Mouse (Mus musculus): ENCODE data around the gene Ndufb10.
A peak's percentile ranks its signal among the peaks of the same experiment; 100 is the strongest.

Ndufb10 gene

GRCm38 (mm10) chr17:24724184-24724583, at the start of gene Ndufb10:
TSS of gene Ndufb10 (minus strand) at chr17:24724478.
- peak; percentile 97 for DNase-seq

DNA sequence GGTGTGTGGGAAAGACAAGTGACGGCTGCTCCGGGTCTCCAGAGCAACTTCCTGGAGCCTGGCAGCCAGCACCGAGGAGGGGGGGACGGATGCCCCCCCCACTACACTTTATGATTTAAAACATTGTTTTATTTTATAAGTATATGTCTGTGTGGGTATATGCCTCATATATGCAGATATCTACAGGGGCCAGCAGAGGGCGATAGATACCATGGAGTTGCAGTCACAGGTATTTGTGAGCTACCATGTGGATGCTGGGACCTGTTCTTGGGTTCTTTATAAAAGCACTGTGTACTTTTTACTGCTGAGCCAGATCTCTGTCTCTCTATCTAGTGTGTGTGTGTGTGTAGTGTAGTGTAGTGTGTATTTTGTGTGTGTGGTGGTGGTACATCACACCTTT, 49.0 kb upstream of the Ndufb10 start:
- no peak for DNase-seq

- DNase-seq = no peak
These were observed 44.9 kb upstream of the Ndufb10 start for GRCm38 (mm10) chr17:24769146-24769545.

DNA sequence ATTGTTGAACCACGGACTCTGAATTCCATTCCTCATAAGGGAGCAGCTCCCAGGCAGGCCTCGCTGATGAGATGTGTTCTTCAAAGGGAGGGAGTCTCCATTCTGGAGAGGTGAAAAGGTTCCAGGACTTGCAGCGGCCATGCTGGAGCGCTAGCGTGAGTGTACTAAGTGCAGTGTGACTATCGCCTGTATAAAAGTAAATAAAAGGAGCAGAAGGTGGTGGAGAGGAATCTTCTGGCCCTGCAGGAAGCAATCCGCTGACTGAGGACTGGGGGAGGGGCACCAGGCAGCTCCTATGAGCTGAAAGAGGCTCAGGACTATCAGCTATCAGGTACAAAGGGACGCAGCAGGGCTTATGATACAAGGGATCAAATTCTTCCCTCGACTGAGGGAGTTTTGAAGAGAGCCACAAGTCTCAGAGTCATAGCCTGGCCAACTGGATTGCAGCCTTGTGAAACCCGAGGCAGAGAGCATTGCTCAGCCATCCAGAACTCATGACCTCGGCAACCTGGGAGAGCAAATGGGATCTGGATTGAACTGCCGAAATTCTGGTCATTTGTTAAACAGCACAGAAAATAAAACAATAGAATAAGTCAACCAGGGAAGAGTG, 42.1 kb upstream of the Ndufb10 start:
- no peak for DNase-seq

- DNase-seq = peak; percentile 54
These were observed 41.0 kb upstream of the Ndufb10 start for GRCm38 (mm10) chr17:24765016-24765905.

GRCm38 (mm10) chr17:24761121-24761520, 36.8 kb upstream of the Ndufb10 start:
- peak; percentile 51 for DNase-seq

DNA sequence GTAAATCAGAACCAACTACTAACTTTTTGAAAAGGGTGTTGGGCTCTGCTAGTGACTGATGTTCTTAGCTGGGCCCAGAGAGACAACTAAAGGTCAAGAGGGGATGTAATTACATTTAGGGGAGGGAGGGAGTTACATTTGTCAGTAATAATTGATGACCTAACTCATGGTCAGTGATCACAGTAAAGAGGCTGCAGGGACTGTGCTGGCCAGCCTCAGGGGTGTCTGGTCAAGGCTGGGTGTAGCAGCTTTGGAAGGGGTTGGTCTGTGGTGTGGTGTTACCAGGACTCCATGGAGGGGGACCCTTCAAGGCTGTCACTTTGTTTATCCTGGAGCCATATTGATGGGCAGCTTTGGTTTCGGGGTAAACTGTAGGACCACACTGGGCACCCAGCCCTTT, 33.1 kb upstream of the Ndufb10 start:
- DNase-seq = no peak

- DNase-seq = no peak
These were observed 28.4 kb upstream of the Ndufb10 start, which contains the start of gene Hs3st6 for GRCm38 (mm10) chr17:24752415-24753394. TSS of gene Hs3st6 (plus strand) at chr17:24752988.

DNA sequence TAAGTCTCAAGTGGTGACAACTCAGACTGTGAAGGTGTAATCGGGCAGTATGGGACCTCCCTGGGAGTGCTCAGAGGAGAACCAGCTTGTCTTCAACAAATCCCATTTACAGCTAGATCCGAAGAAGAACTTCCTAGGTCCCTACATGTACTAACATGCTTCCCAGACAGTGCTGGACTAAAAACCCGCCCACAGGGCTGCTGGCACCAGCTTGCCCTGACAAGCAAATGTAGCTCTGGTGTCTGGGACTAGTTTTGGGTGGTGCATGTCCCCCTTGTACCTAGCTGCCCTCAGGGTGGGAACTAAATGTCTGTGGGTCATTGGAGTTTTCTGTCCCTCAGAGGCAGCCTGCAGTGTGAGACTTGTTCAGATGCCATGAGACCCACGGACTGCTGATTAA, 27.2 kb upstream of the Ndufb10 start:
- no peak for DNase-seq

DNA sequence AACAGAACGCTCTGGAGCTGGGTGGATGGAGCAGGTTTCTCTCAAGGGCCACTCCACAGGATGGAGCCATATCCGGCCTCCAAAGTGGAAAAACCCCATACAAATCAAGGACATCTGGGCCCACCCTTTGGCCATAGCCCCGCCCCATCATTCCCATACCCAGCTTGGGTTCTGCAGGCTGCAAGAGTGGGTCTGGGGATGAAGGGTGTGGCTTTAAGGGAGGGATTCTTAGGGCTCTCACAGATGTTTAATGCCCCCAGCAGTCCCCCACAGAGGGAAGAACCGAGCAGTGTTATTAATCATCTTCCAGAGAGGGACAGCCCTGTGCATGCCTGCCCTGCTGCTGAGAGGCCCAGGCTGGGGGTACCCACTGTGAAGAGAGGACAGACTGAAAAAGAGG, 22.7 kb upstream of the Ndufb10 start:
- no peak for DNase-seq

DNA sequence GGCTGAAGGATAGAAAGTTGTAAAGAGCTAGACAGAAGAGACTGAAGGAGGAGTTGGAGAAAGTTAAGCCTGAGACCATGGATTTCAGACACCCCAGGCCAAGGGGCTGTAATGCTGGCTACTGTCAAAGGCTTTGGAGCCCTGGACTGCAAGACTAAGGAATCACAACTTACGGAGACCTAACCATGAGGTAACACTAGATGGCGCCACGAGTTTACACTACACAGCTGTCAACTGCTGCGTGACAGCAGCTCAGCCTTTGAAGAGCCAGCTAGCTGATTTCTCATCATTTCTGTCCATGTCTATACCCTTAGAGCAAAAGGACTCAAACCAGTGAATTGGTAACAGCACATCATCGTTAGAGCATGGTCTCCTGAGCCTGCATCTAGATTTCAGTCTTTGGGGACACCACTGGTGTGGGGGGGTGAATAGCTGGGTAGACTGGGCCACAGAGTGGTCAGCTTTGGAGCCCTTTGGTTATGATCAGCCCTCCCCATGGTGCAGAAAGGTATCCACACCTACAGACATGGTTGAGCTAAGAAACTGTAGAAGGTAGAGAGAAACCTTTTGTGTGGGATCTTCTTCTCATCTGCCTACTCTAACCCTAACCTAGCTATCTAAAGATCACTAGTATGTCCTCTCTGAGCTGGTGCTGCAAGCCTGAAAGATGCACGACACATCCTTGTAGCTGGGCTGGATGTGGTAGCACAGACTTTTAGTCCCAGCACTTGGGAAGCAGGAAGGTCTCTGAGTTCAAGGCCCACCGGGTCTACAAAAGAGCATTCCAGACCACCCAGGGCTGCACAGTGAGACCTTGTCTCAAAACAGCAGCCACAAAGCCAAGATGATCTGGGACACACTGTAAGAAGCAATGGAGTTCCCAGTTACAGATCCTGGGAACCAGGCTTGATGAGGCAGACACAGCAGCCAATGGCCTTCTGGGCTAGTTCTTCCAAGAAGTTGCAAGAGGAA, 21.5 kb upstream of the Ndufb10 start:
- peak; percentile 91 for DNase-seq

GRCm38 (mm10) chr17:24744381-24744780, 20.1 kb upstream of the Ndufb10 start:
- DNase-seq = no peak

GRCm38 (mm10) chr17:24743896-24744295, 19.6 kb upstream of the Ndufb10 start:
- no peak for DNase-seq

DNA sequence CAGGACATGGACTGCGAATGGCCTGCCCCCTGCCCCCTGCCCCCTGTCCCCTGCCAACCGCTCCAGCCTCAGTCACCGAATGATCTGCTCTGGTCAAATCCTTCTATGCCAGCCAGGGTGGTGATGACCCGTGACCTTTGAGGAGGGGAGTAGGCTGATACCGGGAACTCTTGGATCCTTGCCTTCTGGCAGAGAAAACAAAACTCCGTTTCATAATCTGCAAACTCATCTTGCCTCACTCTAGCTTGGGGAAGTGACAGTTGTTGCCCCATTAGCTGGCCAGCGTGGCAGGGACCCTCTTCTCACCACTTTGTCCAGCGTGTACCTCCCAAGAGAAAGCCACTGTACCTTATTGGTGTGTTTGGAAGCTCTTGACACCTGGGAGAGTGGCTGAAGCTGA, 18.0 kb upstream of the Ndufb10 start:
- no peak for DNase-seq

- DNase-seq = no peak
These were observed 15.6 kb upstream of the Ndufb10 start for GRCm38 (mm10) chr17:24739926-24740325.

DNA sequence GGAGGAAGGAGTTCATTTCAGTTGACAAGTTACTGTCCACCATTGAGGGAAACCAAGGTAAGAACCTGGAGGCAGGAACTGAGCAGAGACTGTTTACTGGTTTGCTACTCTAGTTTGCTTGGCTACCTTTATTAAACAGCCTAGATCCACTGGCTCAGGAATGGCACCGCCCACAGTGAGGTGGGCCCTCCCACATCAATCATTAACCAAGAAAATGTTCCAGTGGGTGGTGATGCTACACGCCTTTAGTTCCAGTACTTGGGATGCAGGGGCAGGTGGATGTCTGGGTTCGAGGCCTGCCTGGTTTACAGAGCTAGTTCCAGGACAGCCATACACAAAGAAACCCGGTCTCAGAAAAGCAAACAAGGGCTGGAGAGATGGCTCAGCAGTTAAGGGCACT, 14.0 kb upstream of the Ndufb10 start:
- DNase-seq = no peak

DNA sequence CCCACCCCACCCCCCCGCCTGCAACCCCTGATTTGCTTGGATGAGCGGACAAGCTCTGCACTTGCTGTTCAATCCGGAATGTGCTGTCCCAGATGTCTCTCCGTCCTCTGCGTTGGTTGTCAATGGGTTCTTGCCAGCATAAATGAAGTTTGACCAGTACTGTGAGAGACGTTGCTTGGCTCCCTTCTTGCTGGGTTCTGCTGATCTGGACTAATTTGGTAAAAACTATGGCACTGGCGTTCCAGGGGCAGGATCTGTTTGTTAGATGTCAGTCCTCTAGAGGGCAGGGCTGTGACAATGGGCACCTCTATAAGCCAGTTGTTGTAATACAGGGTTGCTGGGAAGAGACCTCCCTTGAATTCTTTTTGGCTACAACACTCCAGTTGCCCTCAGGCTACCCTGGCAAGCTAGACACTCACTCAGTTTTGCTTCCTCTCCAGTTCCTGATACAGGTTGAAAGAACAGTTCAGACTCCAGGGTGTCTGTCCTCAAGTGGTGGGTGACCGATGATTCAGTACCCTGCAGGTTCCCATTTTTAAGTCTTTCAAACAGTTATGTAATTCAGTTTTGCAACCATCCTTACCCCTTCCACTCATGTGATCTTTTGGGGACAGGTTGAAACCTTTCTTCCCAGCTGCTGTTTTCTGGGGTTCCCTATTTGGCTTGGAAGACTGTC, 13.0 kb upstream of the Ndufb10 start:
- DNase-seq = no peak

DNA sequence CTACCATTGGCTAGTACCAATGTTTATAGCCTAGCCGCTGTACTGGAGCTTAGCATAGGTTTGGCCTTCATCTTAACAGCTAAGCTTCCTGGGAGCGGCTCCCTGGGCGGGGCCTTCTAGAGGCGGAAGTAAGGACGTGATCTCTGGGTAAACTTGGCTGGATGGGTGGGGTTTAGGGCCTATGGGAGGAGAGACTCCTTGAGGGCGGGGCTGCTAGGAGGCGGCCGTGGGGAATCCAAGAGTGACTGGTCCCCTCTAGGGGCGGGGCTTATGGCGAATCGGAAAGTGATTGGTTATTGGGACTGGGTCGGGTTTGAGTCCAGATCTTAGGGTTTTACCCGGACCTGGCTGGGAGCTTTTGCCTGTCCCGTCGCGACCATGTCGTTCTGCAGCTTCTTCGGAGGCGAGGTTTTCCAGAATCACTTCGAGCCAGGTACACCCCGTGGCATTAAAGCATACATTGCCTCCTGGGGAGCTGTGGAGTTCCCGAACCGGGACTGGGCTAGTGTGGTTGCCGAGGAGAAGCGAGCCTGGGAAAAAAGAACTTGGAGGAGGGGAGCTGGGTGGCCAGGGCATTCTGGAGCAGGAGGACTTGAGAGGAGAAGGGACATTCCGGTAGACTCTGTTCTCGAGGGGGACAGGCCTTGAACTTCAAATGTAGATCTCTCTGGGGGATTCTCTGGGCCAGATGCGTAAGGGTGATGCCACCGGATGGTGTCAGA, 12.2 kb upstream of the Ndufb10 start, which contains the start of gene Msrb1:
Msrb1 (plus strand) TSS at position 313 of the 722 bp plus-strand sequence.
- peak; percentile 100 for DNase-seq

DNA sequence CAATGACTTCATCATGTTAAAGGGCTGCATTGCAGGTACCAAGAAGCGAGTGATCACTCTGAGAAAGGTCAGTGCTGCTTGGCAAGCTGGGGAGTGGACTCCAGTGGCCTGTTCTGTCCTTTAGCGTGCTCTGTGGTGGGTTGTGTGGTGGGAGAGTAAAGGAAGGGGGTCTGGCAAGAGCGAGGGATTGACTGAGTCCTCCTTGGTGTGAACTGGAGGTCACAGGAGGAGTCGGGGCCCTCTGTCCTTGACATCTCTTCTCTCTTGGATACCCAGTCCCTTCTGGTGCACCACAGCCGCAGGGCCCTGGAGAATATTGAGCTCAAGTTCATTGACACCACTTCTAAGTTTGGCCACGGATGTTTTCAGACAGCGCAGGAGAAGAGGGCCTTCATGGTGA, 11.2 kb upstream of the Ndufb10 start:
- DNase-seq = no peak

DNA sequence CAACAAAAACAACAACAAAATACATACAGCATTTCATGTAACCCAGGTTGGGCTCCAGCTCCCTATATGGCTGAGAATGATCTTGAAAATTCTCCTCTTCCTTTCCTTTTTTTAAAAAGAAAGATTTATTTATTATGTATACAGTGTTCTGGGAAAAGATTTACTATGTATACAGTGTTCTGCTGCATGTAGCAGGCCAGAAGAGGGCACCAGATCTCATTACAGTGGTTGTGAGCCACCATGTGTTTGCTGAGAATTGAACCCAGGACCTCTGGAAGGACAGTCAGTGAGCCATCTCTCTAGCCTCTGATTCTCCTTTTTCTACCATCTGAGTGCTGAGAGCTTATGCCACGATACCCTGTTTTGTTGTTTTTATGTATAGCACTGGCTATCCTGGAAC, 10.2 kb upstream of the Ndufb10 start:
- DNase-seq = no peak
